Mouse (Mus musculus) embryonic facial prominence, embryonic 14.5 days (tissue): Measurements from ENCODE around the gene Vrk1. TPM values are rescaled to one million over a fixed set of nuclear protein-coding genes. Genes with fewer than 3 reads are reported as not detected.

Experiments used
- ATAC-seq: fragments of 200-750 bp; cut with Nextera tagmentation; 2 replicates; pipeline ENCODE4 v1.8.0; 2017; ENCODE audit warnings: low read depth, moderate number of reproducible peaks, moderate TSS enrichment
- DNase-seq: peaks from one replicate; pipeline ENCODE4 v3.0.0-alpha.2; 2015; ENCODE audit warnings: low spot score
- H3K27ac ChIP-seq: fragments of 300-500 bp; sonication (generic); replicated peaks from 2 replicates; pipeline ENCODE4 v1.5.1; 2014; ENCODE audit warnings: low read depth, mild to moderate bottlenecking, low read length, moderate library complexity
- H3K27me3 ChIP-seq: fragments of 300-500 bp; sonication (generic); replicated peaks from 2 replicates; pipeline ENCODE4 v1.6.1; 2014; ENCODE audit warnings: low read length; ENCODE audit not compliant: control insufficient read depth, insufficient read depth
- H3K36me3 ChIP-seq: fragments of 300-500 bp; sonication (generic); 2 replicates; pipeline ENCODE4 v1.6.1; 2014; ENCODE audit warnings: low read length, mixed read lengths; ENCODE audit not compliant: control insufficient read depth, insufficient read depth
- H3K4me1 ChIP-seq: fragments of 300-500 bp; sonication (generic); 2 replicates; pipeline ENCODE4 v1.6.1; 2014; ENCODE audit warnings: antibody characterized with exemption, low read length; ENCODE audit not compliant: control insufficient read depth, insufficient read depth
- H3K4me2 ChIP-seq: fragments of 300-500 bp; sonication (generic); 2 replicates; pipeline ENCODE4 v1.6.1; 2014; ENCODE audit warnings: low read depth, mild to moderate bottlenecking, low read length, moderate library complexity, mixed read lengths
- H3K4me3 ChIP-seq: fragments of 300-500 bp; sonication (generic); 2 replicates; pipeline ENCODE4 v1.5.1; 2014; ENCODE audit warnings: low read depth, mild to moderate bottlenecking, low read length
- H3K9ac ChIP-seq: fragments of 300-500 bp; sonication (generic); 2 replicates; pipeline ENCODE4 v1.6.1; 2014; ENCODE audit warnings: low read depth, mild to moderate bottlenecking, low read length, moderate library complexity, mixed read lengths
- H3K9me3 ChIP-seq: fragments of 300-500 bp; sonication (generic); 2 replicates; pipeline ENCODE4 v1.6.1; 2016; ENCODE audit warnings: low read length; ENCODE audit not compliant: control insufficient read depth
- WGBS: fragments of 180-500 bp; shearing (Covaris S2); extraction: QIAGEN DNeasy Blood & Tissue Kit; methylation state at CpG from one replicate; pipeline ENCODE4 v1.1.7; 2014; 5-methylcytosine and 5-hydroxymethylcytosine counted together
- polyA plus RNA-seq: library from polyadenylated mRNA; unstranded; fragments of >200 nt; fragmentation: Nextera tagmentation; extraction: Ambion mirVana; gene quantifications from 2 replicates; pipeline ENCODE4 v1.2.1, GENCODE M21; 2014

Vrk1 gene
- polyA plus RNA-seq, 1 experiment from 2014 or later = 44.2 TPM

- no peaks in the 10 kb centered on the region for H3K4me1 ChIP-seq
- H3K36me3 ChIP-seq = peaks cover 14% of the 10 kb centered on the region; the same call in 1 of the 2 replicates
- H3K27ac ChIP-seq = no peak overlapping the region
- DNase-seq (no peak), ATAC-seq (no peak)
- no peaks in the 10 kb centered on the region for H3K9me3 ChIP-seq
- H3K27me3 ChIP-seq = no peaks in the 10 kb centered on the region
- H3K4me3 ChIP-seq = no peak overlapping the region
- 88% methylated on average over 7 of the region's 7 CpGs for WGBS
- no peak overlapping the region for H3K4me2 ChIP-seq
- H3K9ac ChIP-seq = no peak overlapping the region
Measured at GRCm38 (mm10) chr12:106052271-106052670, 42.2 kb downstream of the Vrk1 start.

- H3K9ac ChIP-seq = no peak overlapping the region
- DNase-seq (peak; percentile 75), ATAC-seq (peak; percentile 72; the same call in 1 of the 2 replicates)
- H3K36me3 ChIP-seq = peaks cover 26% of the 10 kb centered on the region; the same call in 1 of the 2 replicates
- H3K9me3 ChIP-seq = no peaks in the 10 kb centered on the region
- H3K27ac ChIP-seq = no peak overlapping the region
- no peaks in the 10 kb centered on the region for H3K27me3 ChIP-seq
- WGBS = 44% methylated on average over 6 of the region's 6 CpGs
- H3K4me3 ChIP-seq = no peak overlapping the region
- no peaks in the 10 kb centered on the region for H3K4me1 ChIP-seq
- no peak overlapping the region for H3K4me2 ChIP-seq
Measured at GRCm38 (mm10) chr12:106055799-106056198, 45.8 kb downstream of the Vrk1 start.

DNA sequence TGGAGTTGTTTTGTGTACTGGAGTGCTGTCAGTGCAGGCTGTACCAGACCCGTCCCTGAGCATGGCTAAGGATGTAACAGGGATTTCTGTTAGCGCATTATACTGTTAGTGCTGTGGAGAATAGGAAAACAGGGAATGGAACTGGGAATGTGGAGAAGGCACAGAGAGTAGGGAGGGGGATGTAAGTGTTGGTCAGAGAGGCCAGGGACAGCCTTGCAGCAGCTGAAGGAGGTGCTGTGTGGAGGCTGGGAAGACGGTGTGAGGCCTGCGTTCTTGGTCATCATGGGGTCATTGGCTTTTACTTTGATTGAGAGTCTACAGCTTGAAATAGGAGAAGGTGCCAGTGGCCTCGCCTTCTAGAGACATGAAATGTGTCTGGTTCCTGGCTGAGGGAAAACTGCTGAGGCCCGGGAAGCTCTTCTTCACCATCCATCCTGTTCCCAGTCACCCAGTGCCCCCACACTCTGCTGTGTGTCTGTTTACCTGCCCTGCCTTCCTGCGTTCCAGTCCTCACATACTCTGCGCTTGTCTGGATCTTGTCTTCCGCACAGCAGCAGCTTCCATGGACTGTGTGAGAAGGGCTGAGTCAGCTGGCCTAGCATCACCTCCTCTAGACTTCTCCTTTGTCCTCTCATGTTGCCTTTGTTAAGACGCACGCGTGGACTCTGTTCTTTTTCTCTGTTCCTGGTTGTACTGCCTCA lies 50.0 kb downstream of the Vrk1 start:
- 75% methylated on average over 12 of the region's 12 CpGs for WGBS
- no peaks in the 10 kb centered on the region for H3K4me1 ChIP-seq

DNA sequence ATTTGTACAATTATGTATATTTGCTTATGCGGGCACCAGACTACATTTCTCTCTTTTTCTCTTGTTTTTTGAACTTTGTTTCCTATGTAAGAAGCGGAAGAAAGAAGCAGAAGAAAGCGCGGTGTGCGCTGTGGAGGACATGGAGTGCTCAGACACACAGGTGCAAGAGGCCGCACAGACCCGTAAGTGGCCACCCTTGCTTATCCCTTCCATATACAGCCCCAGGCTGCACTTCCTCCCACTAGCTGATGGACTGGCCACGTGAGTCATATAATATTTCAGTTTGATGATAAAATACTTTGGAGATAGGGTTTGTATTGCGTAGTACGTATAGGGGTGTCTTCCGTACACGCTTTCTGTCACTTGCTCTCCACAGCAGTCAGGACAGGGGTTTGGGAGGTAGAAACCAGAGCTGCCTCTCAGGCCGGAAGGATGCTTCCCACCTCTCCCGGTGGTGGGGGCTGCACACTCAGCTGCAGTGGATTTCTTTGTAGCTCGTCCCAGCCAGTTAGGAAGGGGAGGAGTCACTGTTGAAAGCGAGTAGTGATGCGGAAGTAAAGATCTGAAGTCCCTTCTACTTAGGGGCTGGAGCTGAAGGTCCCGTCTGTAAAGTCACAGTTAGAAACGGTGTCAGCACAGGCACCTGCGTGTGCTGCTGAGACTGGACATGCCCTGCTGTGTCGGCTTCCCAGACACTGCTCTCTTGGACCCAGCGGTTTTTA lies 60.6 kb downstream of the Vrk1 start:
- peak; percentile 13 for DNase-seq
- H3K4me2 ChIP-seq = no peak overlapping the region
- H3K4me1 ChIP-seq = no peaks in the 10 kb centered on the region
- H3K27me3 ChIP-seq = no peaks in the 10 kb centered on the region
- no peaks in the 10 kb centered on the region for H3K9me3 ChIP-seq
- H3K4me3 ChIP-seq = no peak overlapping the region
- 70% methylated on average over 22 of the region's 22 CpGs for WGBS
- no peak overlapping the region for H3K27ac ChIP-seq
- ATAC-seq = peak; percentile 41; the same call in 1 of the 2 replicates
- H3K36me3 ChIP-seq = peaks cover 20% of the 10 kb centered on the region
- no peak overlapping the region for H3K9ac ChIP-seq

More for the DNA sequence above, 50.0 kb downstream of the Vrk1 start:
- H3K27ac ChIP-seq = no peak overlapping the region
- no peaks in the 10 kb centered on the region for H3K27me3 ChIP-seq
- H3K4me3 ChIP-seq = no peak overlapping the region
- H3K36me3 ChIP-seq = peaks cover 42% of the 10 kb centered on the region
- H3K4me2 ChIP-seq = no peak overlapping the region
- DNase-seq (no peak), ATAC-seq (no peak; the same call in 1 of the 2 replicates)
- no peaks in the 10 kb centered on the region for H3K9me3 ChIP-seq
- no peak overlapping the region for H3K9ac ChIP-seq

DNA sequence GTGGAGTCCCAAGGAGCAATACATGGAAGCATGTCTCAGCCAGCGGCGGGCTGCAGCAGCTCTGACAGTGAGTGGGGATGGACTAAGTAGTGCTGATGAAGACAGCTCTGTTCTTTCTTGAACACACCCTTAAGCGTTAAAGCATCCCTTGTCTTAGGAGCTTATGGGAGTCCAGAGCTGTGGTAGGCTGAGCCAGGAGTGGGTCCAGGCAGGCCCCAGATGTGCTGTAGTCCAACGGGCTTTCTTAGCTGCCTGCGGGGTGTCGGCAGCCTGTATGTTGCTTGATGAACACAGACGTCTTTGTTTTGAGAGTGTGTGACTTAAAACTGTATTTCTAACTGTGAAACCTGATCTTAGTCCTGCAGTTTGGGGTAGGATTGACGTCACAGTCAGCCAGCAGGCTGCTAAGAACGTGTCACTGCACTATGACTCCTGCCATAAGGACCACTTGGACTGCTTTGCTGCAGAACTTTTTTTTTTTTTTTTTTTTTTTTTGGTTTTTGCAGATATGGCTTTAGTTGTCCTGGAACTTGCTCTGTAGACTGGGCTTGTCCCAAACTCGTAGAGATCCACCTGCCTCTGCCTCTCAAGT lies 61.6 kb downstream of the Vrk1 start:
- WGBS = 36% methylated on average over 10 of the region's 10 CpGs
- peak; percentile 17 for DNase-seq
- H3K4me3 ChIP-seq = no peak overlapping the region
- ATAC-seq = peak; percentile 60
- no peaks in the 10 kb centered on the region for H3K4me1 ChIP-seq
- H3K27me3 ChIP-seq = no peaks in the 10 kb centered on the region
- 0 out of 2 replicates have a peak, but pooled peaks cover 22% of the 10 kb centered on the region for H3K36me3 ChIP-seq
- no peak overlapping the region for H3K9ac ChIP-seq
- no peak overlapping the region for H3K4me2 ChIP-seq
- H3K9me3 ChIP-seq = no peaks in the 10 kb centered on the region
- H3K27ac ChIP-seq = no peak overlapping the region

DNA sequence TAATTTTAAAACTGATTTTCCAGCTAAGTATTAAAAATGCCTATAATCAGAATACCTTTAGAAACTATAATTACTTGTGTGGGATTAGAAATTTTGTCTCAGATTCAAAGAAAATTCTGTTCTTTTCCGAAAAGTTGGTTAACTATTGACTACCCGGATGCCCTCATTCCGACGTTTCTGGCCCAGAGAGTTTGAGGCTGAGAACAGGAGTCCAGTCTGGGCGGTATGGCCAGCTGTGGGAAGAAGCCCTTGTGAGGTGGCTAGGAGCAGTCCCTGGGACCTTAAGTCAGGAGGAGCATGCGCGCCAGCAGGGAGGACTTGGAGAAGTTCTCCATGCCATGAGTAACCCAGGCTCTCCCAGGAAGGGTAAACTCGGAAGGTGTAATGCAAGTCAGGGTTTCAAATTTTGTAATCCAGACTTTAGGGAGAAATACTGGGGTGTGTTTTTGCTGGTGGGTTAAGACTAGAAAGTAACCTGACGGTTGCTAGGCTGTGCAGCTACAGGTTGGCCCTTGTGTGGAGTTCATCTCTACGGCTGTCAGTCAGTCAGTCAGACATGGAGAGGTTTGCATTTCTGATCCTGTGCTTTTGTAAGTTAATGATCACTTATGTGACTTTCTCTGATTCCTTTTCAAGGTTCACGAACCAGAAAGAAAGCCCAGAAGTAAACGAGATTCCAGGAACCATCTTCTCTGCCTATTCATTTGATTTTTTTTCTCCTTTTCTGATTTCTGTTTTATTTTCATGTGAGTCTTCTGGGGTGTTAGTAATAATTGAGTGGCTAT lies 64.5 kb downstream of the Vrk1 start:
- Histone ChIP-seq H3K4me3 (no peak overlapping the region), H3K4me2 (no peak overlapping the region), H3K27me3 (no peaks in the 10 kb centered on the region), H3K9me3 (no peaks in the 10 kb centered on the region), H3K4me1 (no peaks in the 10 kb centered on the region), H3K36me3 (0 out of 2 replicates have a peak, but pooled peaks cover 21% of the 10 kb centered on the region), H3K27ac (no peak overlapping the region), H3K9ac (no peak overlapping the region)
- 87% methylated on average over 12 of the region's 12 CpGs for WGBS
- ATAC-seq (no peak), DNase-seq (no peak)

- H3K36me3 ChIP-seq = 0 out of 2 replicates have a peak, but pooled peaks cover 12% of the 10 kb centered on the region
- no peak overlapping the region for H3K4me3 ChIP-seq
- no peak overlapping the region for H3K9ac ChIP-seq
- H3K9me3 ChIP-seq = no peaks in the 10 kb centered on the region
- H3K4me2 ChIP-seq = no peak overlapping the region
- DNase-seq (no peak), ATAC-seq (no peak)
- 89% methylated on average over 15 of the region's 15 CpGs for WGBS
- H3K27me3 ChIP-seq = no peaks in the 10 kb centered on the region
- H3K27ac ChIP-seq = no peak overlapping the region
- no peaks in the 10 kb centered on the region for H3K4me1 ChIP-seq
Measured at GRCm38 (mm10) chr12:106076131-106076530, 66.1 kb downstream of the Vrk1 start.

- no peak overlapping the region for H3K9ac ChIP-seq
- H3K27me3 ChIP-seq = no peaks in the 10 kb centered on the region
- no peak overlapping the region for H3K4me2 ChIP-seq
- peaks cover 7% of the 10 kb centered on the region; the same call in 1 of the 2 replicates for H3K4me1 ChIP-seq
- ATAC-seq = no peak
- H3K36me3 ChIP-seq = 0 out of 2 replicates have a peak, but pooled peaks cover 8% of the 10 kb centered on the region
- no peak overlapping the region for H3K27ac ChIP-seq
- peak; percentile 19 for DNase-seq
- WGBS = 76% methylated on average over 5 of the region's 5 CpGs
- H3K9me3 ChIP-seq = no peaks in the 10 kb centered on the region
- H3K4me3 ChIP-seq = no peak overlapping the region
Measured at GRCm38 (mm10) chr12:106080511-106080910, 70.5 kb downstream of the Vrk1 start.
